Mouse (Mus musculus): ENCODE measurements at regions not wholly inside any gene's neighbourhood (a gene's known extent, or its start where the extent isn't known, plus 50 kb on each side); places are given as distances from the start of the nearest gene placed in this dataset.

DNA sequence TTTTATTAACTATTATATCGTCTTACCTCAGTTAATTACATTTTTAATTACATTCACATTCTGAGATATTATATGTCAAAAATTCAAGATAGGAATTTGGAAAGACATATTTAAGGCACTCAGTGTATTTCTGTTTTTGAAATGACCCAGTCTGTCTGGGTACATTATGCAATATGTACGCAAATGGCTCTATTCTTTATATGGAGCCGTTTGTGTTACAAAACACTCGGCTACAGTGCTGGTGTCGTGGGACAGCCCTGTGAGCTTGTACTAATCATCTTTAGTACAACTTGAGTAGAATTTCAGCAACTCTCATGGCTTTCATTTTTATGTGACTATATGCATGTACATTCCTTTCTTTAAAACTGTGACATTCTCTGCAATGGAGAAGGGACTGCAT, 108.0 kb downstream of the Areg start:
- Histone ChIP-seq H3K4me3 (ENCODE audit: control insufficient read depth, low read depth, low read length) (no peak overlapping the region), H3K27ac (ENCODE audit: control insufficient read depth, insufficient read depth, low read depth, low read length) (no peak overlapping the region), H3K4me1 (ENCODE audit: control insufficient read depth, insufficient read depth, low read length) (no peaks in the 10 kb centered on the region), H3K36me3 (ENCODE audit: control insufficient read depth, insufficient read depth, low read length) (no peaks in the 10 kb centered on the region), H3K27me3 (ENCODE audit: control insufficient read depth, insufficient read depth, low read length) (no peaks in the 10 kb centered on the region)
- no peak for TF ChIP-seq POLR2A (IDR thresholded peaks at IDR 0.05; ENCODE audit: control insufficient read depth, low read depth, low read length)
- TF ChIP-seq CTCF (IDR thresholded peaks at IDR 0.05; ENCODE audit: control insufficient read depth, insufficient read depth, insufficient replicate concordance, low read depth, low read length), result no peak

DNA sequence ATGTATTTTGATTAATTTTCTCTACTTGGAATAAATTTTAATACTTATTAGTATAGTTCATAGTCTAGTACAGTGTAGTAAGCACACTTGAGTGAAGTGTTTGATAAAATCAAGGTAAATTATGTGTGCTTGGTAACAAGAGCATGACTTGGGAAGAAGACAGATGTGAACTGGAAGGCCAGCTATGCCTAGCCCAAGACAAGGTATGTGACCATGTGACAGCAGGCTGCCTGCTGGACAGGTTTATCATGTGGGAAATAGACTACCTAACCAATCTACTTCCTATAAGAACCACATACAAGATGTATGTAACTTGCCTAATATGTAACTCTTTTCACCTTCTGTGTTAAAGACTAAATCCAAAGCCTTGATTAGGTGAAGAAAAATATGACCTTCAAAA, 122.5 kb downstream of the Areg start:
- Histone ChIP-seq H3K4me3 (ENCODE audit: control insufficient read depth, low read depth, low read length) (no peak overlapping the region), H3K4me1 (ENCODE audit: control insufficient read depth, insufficient read depth, low read length) (no peaks in the 10 kb centered on the region), H3K27ac (ENCODE audit: control insufficient read depth, insufficient read depth, low read depth, low read length) (no peak overlapping the region), H3K36me3 (ENCODE audit: control insufficient read depth, insufficient read depth, low read length) (no peaks in the 10 kb centered on the region), H3K27me3 (ENCODE audit: control insufficient read depth, insufficient read depth, low read length) (no peaks in the 10 kb centered on the region)
- no peak for TF ChIP-seq POLR2A (IDR thresholded peaks at IDR 0.05; ENCODE audit: control insufficient read depth, low read depth, low read length)
- no peak for TF ChIP-seq CTCF (IDR thresholded peaks at IDR 0.05; ENCODE audit: control insufficient read depth, insufficient read depth, insufficient replicate concordance, low read depth, low read length)

DNA sequence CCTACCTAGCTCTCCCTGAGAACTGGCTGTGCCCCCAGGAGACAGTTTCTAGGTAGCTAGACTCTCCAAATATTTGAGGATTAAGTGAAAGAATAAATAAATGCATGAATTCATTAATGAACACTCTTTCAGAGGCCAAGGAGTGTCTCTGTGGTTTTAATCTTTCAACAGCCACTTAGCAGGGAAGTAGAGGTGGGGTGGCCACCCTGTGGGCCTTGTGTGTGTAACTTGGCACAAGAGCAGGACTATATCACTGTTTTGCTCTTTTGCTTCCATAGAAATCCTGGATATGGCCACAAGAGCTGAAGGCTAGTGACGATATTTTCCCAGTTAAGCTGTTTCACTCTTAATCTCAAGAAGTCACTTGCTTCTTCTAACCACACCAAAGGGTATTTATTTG, 123.1 kb downstream of the Areg start:
- H3K4me3 ChIP-seq (ENCODE audit: control insufficient read depth, low read depth, low read length), result no peak overlapping the region
- H3K4me1 ChIP-seq (ENCODE audit: control insufficient read depth, insufficient read depth, low read length), result no peaks in the 10 kb centered on the region
- no peak overlapping the region for H3K27ac ChIP-seq (ENCODE audit: control insufficient read depth, insufficient read depth, low read depth, low read length)
- no peak for TF ChIP-seq POLR2A (IDR thresholded peaks at IDR 0.05; ENCODE audit: control insufficient read depth, low read depth, low read length)
- TF ChIP-seq CTCF (IDR thresholded peaks at IDR 0.05; ENCODE audit: control insufficient read depth, insufficient read depth, insufficient replicate concordance, low read depth, low read length), result no peak
- no peaks in the 10 kb centered on the region for H3K27me3 ChIP-seq (ENCODE audit: control insufficient read depth, insufficient read depth, low read length)
- no peaks in the 10 kb centered on the region for H3K36me3 ChIP-seq (ENCODE audit: control insufficient read depth, insufficient read depth, low read length)

DNA sequence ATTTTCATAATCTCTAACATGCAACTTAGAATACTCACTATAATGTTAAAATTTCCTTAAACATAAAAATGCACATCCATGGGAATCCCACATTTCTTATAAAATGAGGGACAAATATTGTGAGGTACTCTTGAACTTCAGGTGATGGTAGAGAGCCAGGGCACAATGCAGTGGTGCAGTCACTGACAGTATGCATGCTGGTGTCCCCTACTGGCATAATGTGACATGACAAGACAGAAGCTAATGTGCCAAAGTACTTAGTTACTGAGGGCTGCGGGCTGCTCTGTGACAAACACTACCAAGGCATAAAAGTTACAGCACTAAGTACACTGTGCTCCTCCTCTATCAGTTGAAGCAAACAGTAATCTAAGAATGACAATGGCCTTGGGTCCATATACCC, 131.3 kb downstream of the Areg start:
- H3K4me1 ChIP-seq (ENCODE audit: control insufficient read depth, insufficient read depth, low read length), result no peaks in the 10 kb centered on the region
- TF ChIP-seq POLR2A (IDR thresholded peaks at IDR 0.05; ENCODE audit: control insufficient read depth, low read depth, low read length) (no peak), CTCF (IDR thresholded peaks at IDR 0.05; ENCODE audit: control insufficient read depth, insufficient read depth, insufficient replicate concordance, low read depth, low read length) (no peak; the same call in 1 of the 2 replicates)
- H3K36me3 ChIP-seq (ENCODE audit: control insufficient read depth, insufficient read depth, low read length), result no peaks in the 10 kb centered on the region
- no peaks in the 10 kb centered on the region for H3K27me3 ChIP-seq (ENCODE audit: control insufficient read depth, insufficient read depth, low read length)
- no peak overlapping the region for H3K27ac ChIP-seq (ENCODE audit: control insufficient read depth, insufficient read depth, low read depth, low read length)
- H3K4me3 ChIP-seq (ENCODE audit: control insufficient read depth, low read depth, low read length), result no peak overlapping the region

DNA sequence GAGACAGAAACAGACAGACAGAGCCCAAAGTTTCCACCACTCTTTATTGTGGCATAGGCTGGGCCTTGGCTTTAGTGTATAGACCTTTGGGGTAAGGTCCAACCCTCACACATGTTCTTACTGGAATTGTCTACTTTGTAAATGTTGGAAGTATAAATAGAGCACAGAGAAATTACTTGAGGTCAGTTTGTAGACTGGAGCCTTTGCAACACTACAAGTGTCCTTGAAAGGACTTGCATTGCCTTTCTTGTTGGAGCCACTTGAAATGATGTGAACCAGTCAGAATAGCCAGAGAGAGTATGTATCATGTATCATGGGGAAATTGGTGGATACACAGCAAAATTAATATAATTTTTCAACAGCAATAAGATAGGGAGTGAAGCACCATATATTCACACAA, 131.4 kb downstream of the Btc start:
- TF ChIP-seq POLR2A (IDR thresholded peaks at IDR 0.05; ENCODE audit: control insufficient read depth, low read depth, low read length) (no peak), CTCF (IDR thresholded peaks at IDR 0.05; ENCODE audit: control insufficient read depth, insufficient read depth, insufficient replicate concordance, low read depth, low read length) (no peak)
- H3K4me1 ChIP-seq (ENCODE audit: control insufficient read depth, insufficient read depth, low read length), result no peaks in the 10 kb centered on the region
- no peak overlapping the region for H3K27ac ChIP-seq (ENCODE audit: control insufficient read depth, insufficient read depth, low read depth, low read length)
- no peak overlapping the region for H3K4me3 ChIP-seq (ENCODE audit: control insufficient read depth, low read depth, low read length)
- H3K36me3 ChIP-seq (ENCODE audit: control insufficient read depth, insufficient read depth, low read length), result no peaks in the 10 kb centered on the region
- H3K27me3 ChIP-seq (ENCODE audit: control insufficient read depth, insufficient read depth, low read length), result no peaks in the 10 kb centered on the region

DNA sequence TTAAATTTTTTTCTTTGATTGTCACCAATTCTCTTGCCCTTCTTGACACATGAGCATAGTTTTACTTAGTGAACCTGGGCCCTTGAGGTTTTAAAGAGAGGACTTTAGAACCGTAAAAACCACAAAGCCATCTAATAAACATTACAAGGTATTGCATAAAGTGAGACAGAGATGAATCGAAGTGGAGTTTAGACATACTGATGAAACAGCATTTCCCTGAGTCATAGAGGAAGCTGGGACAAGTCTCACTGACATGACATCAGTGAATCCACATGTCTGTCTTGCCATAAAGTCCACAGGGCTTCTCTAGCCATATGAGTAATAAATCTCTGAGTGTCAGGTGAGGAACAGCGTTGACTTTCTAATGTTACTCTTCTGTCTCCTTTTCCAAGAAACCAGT, 128.4 kb downstream of the Btc start:
- Histone ChIP-seq H3K4me3 (ENCODE audit: control insufficient read depth, low read depth, low read length) (no peak overlapping the region), H3K4me1 (ENCODE audit: control insufficient read depth, insufficient read depth, low read length) (no peaks in the 10 kb centered on the region), H3K36me3 (ENCODE audit: control insufficient read depth, insufficient read depth, low read length) (no peaks in the 10 kb centered on the region), H3K27ac (ENCODE audit: control insufficient read depth, insufficient read depth, low read depth, low read length) (no peak overlapping the region), H3K27me3 (ENCODE audit: control insufficient read depth, insufficient read depth, low read length) (no peaks in the 10 kb centered on the region)
- TF ChIP-seq CTCF (IDR thresholded peaks at IDR 0.05; ENCODE audit: control insufficient read depth, insufficient read depth, insufficient replicate concordance, low read depth, low read length) (no peak), POLR2A (IDR thresholded peaks at IDR 0.05; ENCODE audit: control insufficient read depth, low read depth, low read length) (no peak)

DNA sequence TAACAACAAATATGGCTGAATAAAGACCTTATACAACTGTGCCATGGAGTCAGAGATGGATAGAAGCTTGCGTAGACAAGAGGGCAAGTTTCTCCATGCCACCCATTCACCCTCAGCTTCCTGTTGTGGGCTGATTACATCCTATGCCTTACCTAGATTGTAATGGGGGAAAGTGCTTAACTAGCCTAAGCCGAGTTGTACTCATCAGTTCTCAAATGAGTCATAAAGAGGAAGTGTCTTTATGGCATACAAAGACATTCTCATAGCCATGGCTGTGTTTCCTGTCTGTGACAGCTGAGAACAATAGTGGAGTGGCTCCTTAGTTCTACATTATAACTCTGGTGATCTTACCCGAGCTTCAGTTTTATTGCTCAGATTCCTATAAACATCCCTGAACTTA, 124.3 kb downstream of the Btc start:
- H3K4me1 ChIP-seq (ENCODE audit: control insufficient read depth, insufficient read depth, low read length), result no peaks in the 10 kb centered on the region
- H3K27me3 ChIP-seq (ENCODE audit: control insufficient read depth, insufficient read depth, low read length), result no peaks in the 10 kb centered on the region
- no peak overlapping the region for H3K4me3 ChIP-seq (ENCODE audit: control insufficient read depth, low read depth, low read length)
- TF ChIP-seq POLR2A (IDR thresholded peaks at IDR 0.05; ENCODE audit: control insufficient read depth, low read depth, low read length), result no peak
- TF ChIP-seq CTCF (IDR thresholded peaks at IDR 0.05; ENCODE audit: control insufficient read depth, insufficient read depth, insufficient replicate concordance, low read depth, low read length), result no peak
- H3K36me3 ChIP-seq (ENCODE audit: control insufficient read depth, insufficient read depth, low read length), result no peaks in the 10 kb centered on the region
- no peak overlapping the region for H3K27ac ChIP-seq (ENCODE audit: control insufficient read depth, insufficient read depth, low read depth, low read length)

DNA sequence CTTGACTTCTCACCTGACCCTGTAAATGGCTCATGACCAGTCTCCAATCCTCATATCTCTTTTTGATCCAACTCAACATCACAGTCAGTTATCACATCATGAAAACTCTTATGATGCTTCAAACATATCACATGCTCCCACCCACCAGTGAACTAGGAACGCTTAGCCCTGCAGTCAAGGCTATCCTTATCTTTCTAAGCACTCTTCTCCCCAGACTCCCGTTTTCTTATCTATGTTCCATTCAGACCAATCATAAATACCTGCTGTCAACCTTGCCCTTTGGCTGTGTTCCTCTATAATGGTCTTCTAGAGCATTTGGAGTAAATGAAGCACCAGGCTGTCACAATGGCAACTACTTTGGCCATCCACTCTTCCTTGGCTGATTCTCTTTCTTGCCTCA, 123.3 kb downstream of the Btc start:
- Histone ChIP-seq H3K27me3 (ENCODE audit: control insufficient read depth, insufficient read depth, low read length) (no peaks in the 10 kb centered on the region), H3K4me3 (ENCODE audit: control insufficient read depth, low read depth, low read length) (no peak overlapping the region), H3K4me1 (ENCODE audit: control insufficient read depth, insufficient read depth, low read length) (no peaks in the 10 kb centered on the region), H3K36me3 (ENCODE audit: control insufficient read depth, insufficient read depth, low read length) (no peaks in the 10 kb centered on the region), H3K27ac (ENCODE audit: control insufficient read depth, insufficient read depth, low read depth, low read length) (no peak overlapping the region)
- TF ChIP-seq POLR2A (IDR thresholded peaks at IDR 0.05; ENCODE audit: control insufficient read depth, low read depth, low read length) (no peak), CTCF (IDR thresholded peaks at IDR 0.05; ENCODE audit: control insufficient read depth, insufficient read depth, insufficient replicate concordance, low read depth, low read length) (no peak)
